Mouse (Mus musculus): ENCODE measurements at regions not wholly inside any gene's neighbourhood (a gene's known extent, or its start where the extent isn't known, plus 50 kb on each side); places are given as distances from the start of the nearest gene placed in this dataset.

- DNase-seq (ENCODE audit: extremely low spot score, low spot score): peak; percentile 67
Measured at GRCm38 (mm10) chr9:49873550-49873949, 74.8 kb upstream of the Ncam1 start.

GRCm38 (mm10) chr9:49851522-49851921, 52.8 kb upstream of the Ncam1 start:
- no peak for DNase-seq (ENCODE audit: extremely low spot score, low spot score)

- DNase-seq (ENCODE audit: extremely low spot score, low spot score): no peak
Measured at GRCm38 (mm10) chr9:49849442-49849841, 50.7 kb upstream of the Ncam1 start.

GRCm38 (mm10) chr9:49848943-49849342, 50.2 kb upstream of the Ncam1 start:
- no peak for DNase-seq (ENCODE audit: extremely low spot score, low spot score)

Measured in neural tube, embryonic 10.5 days (tissue).